In genomic region chr3:97933251-97933650, GRCm38 (mm10) we compare ENCODE assay signal across 8 mouse cellular contexts. TPM values are rescaled to one million over a fixed set of nuclear protein-coding genes. Genes with fewer than 3 reads are reported as not detected.
A peak's percentile ranks its signal among the peaks of the same experiment; 100 is the strongest.
DNase-seq lines count a peak whose midpoint lies in the region; ATAC-seq lines count a peak whose summit lies in the region.

No protein-coding gene starts in this region.

- DNase-seq in midbrain, embryonic 10.5 days (ENCODE audit: low spot score): peak; percentile 21
- DNase-seq in lung, postnatal 36 days: peak; percentile 71
- DNase-seq in thymus, postnatal 14 days: peak; percentile 71
- DNase-seq in gastrocnemius, adult 8-10 months (ENCODE audit: low spot score in 2 of 2): no peak
- DNase-seq in adipocyte (ENCODE audit: low spot score): no peak
- no peak for DNase-seq in ovary, adult 18-20 months (ENCODE audit: low spot score)

- H3K27ac ChIP-seq in midbrain, embryonic 10.5 days (replicated peaks): peak overlapping the region; percentile 61; the same call in 1 of the 2 replicates
- no peak overlapping the region for H3K27ac ChIP-seq in midbrain, embryonic 15.5 days

- WGBS in midbrain, embryonic 10.5 days: 22% methylated on average over 6 of the region's 6 CpGs
- WGBS in midbrain, embryonic 15.5 days: 34% methylated on average over 6 of the region's 6 CpGs

- H3K36me3 ChIP-seq in midbrain, embryonic 10.5 days: no peaks in the 10 kb centered on the region
- H3K36me3 ChIP-seq in midbrain, embryonic 15.5 days (replicated peaks): no peaks in the 10 kb centered on the region

- no peak overlapping the region for H3K4me2 ChIP-seq in midbrain, embryonic 15.5 days

- H3K9ac ChIP-seq in midbrain, embryonic 15.5 days: no peak overlapping the region

- ATAC-seq in midbrain, embryonic 15.5 days (replicated peaks): no peak
- ATAC-seq in common myeloid progenitor, adult 5-6 weeks (replicated peaks; ENCODE audit: low read depth, poor library complexity, severe bottlenecking): 0 out of 2 replicates have a peak, but pooled peaks have one; percentile 10

- H3K9me3 ChIP-seq in midbrain, embryonic 10.5 days (replicated peaks): no peaks in the 10 kb centered on the region
- H3K9me3 ChIP-seq in midbrain, embryonic 15.5 days: no peaks in the 10 kb centered on the region

- H3K4me1 ChIP-seq in midbrain, embryonic 10.5 days: peaks cover 55% of the 10 kb centered on the region
- peaks cover 18% of the 10 kb centered on the region for H3K4me1 ChIP-seq in midbrain, embryonic 15.5 days

- H3K4me3 ChIP-seq in midbrain, embryonic 10.5 days: no peak overlapping the region
- H3K4me3 ChIP-seq in midbrain, embryonic 15.5 days: no peak overlapping the region

- H3K27me3 ChIP-seq in midbrain, embryonic 10.5 days (ENCODE audit: low read depth, poor library complexity, severe bottlenecking): peaks cover 56% of the 10 kb centered on the region
- H3K27me3 ChIP-seq in midbrain, embryonic 15.5 days (replicated peaks): peaks cover 8% of the 10 kb centered on the region

RNA-seq across cellular contexts. Expression of gene Sec22b, which starts 32.3 kb away (rescaled TPM):
- polyA plus RNA-seq in midbrain, embryonic 10.5 days (2016; fragmentation: Nextera tagmentation; extraction: Ambion mirVana): 111 and 116 TPM in 2 replicates
- 89.3 and 93.7 TPM in 2 replicates for polyA plus RNA-seq in midbrain, embryonic 15.5 days (2015; fragmentation: Nextera tagmentation; extraction: Ambion mirVana)
- 40.5 and 56.4 TPM in 2 replicates for total RNA-seq in common myeloid progenitor, adult 5-6 weeks (2017)
- 10 to 100 TPM; 24.8 to 29.2 (median 28.2) TPM for total RNA-seq in gastrocnemius, adult 8-10 months (2022)

RNA-seq across cellular contexts. Expression of gene Pde4dip, which starts 44.7 kb away (rescaled TPM):
- polyA plus RNA-seq in midbrain, embryonic 10.5 days (2016; fragmentation: Nextera tagmentation; extraction: Ambion mirVana): 18.5 and 22.8 TPM in 2 replicates
- polyA plus RNA-seq in midbrain, embryonic 15.5 days (2015; fragmentation: Nextera tagmentation; extraction: Ambion mirVana): 69.7 and 75.7 TPM in 2 replicates
- total RNA-seq in common myeloid progenitor, adult 5-6 weeks (2017): 5.6 and 6.1 TPM in 2 replicates
- 1,000 to 10,000 TPM; 3,083 to 3,979 (median 3,594) TPM for total RNA-seq in gastrocnemius, adult 8-10 months (2022)

Comparison
In these comparisons a context has a peak if more than half of its experiments do, and no peak if none do; other contexts are left out.
1. DNase-seq: peak in midbrain, embryonic 10.5 days (single experiment), lung, postnatal 36 days (single experiment) and thymus, postnatal 14 days (single experiment); none in gastrocnemius, adult 8-10 months (0 of 2), adipocyte (single experiment) and ovary, adult 18-20 months (single experiment).
2. RNA of gene Pde4dip, which starts 44.7 kb away (total RNA-seq): 3,083 to 3,979 TPM in gastrocnemius, adult 8-10 months; 5.6 to 6.1 TPM in common myeloid progenitor, adult 5-6 weeks; every median in the first group is over 100 times any median in the second.